Mouse (Mus musculus) ES-E14 (cell line): Measurements from ENCODE around the gene Ms4a8a. TPM values are rescaled to one million over a fixed set of nuclear protein-coding genes. Genes with fewer than 3 reads are reported as not detected.
"Not testable (repeated sequence)": the region's sequence is repeated elsewhere in the genome, so short reads cannot be mapped to it uniquely, and the experiment has no call there.

Experiments used
- DNase-seq: peaks from one replicate; pipeline ENCODE4 v3.0.0-alpha.2; 2013; ENCODE audit warnings: low read depth, low spot score
- H3K27ac ChIP-seq: 2 replicates; pipeline ENCODE4 v1.5.1; 2012; ENCODE audit warnings: low read depth, mild to moderate bottlenecking, low read length, moderate library complexity, mixed read lengths; ENCODE audit not compliant: poor library complexity, insufficient read depth, severe bottlenecking
- H3K36me3 ChIP-seq: 2 replicates; pipeline ENCODE4 v1.6.1; 2012; ENCODE audit warnings: mild to moderate bottlenecking, low read length, moderate library complexity, mixed read lengths; ENCODE audit not compliant: control insufficient read depth, poor library complexity, insufficient read depth, severe bottlenecking
- H3K4me1 ChIP-seq, 2 experiments: fragments of 150-350 bp in 1 of 2; sonication (generic) in 1 of 2; 2 replicates each; pipeline ENCODE4 v1.6.1; 2012; ENCODE audit warnings: low read length in 2 of 2, mild to moderate bottlenecking in 1 of 2, mixed read lengths in 1 of 2; ENCODE audit not compliant: control insufficient read depth in 2 of 2, insufficient read depth in 2 of 2, poor library complexity in 1 of 2
- H3K4me3 ChIP-seq, 2 experiments: fragments of 150-350 bp in 1 of 2; sonication (generic) in 1 of 2; 2 replicates each; pipeline ENCODE4 v1.5.1; 2012; ENCODE audit warnings: low read length in 2 of 2, low read depth in 1 of 2, mild to moderate bottlenecking in 1 of 2, mixed read lengths in 1 of 2; ENCODE audit not compliant: insufficient read depth in 1 of 2, poor library complexity in 1 of 2, severe bottlenecking in 1 of 2
- H3K9ac ChIP-seq: 2 replicates; pipeline ENCODE4 v1.6.1; 2012; ENCODE audit warnings: low read depth, mild to moderate bottlenecking, low read length, mixed read lengths; ENCODE audit not compliant: poor library complexity, insufficient read depth, severe bottlenecking
- H3K9me3 ChIP-seq: fragments of 150-350 bp; sonication (generic); 2 replicates; pipeline ENCODE4 v1.6.1; 2012; ENCODE audit warnings: low read depth, mild to moderate bottlenecking, low read length; ENCODE audit not compliant: control insufficient read depth, insufficient read depth
- CHD2 ChIP-seq: IDR thresholded peaks from 2 replicates; pipeline ENCODE4 v1.6.1; 2014; ENCODE audit warnings: mild to moderate bottlenecking, low read depth, low read length, inconsistent platforms
- HCFC1 ChIP-seq: IDR thresholded peaks from 2 replicates; pipeline ENCODE4 v1.6.1; 2012; ENCODE audit warnings: low read length, inconsistent platforms, borderline replicate concordance; ENCODE audit not compliant: insufficient read depth
- MAFK ChIP-seq: IDR thresholded peaks from 2 replicates; pipeline ENCODE4 v1.6.1; 2014; ENCODE audit warnings: mild to moderate bottlenecking, low read depth, low read length, inconsistent platforms; ENCODE audit not compliant: insufficient read depth
- ZC3H11A ChIP-seq: IDR thresholded peaks from 2 replicates; pipeline ENCODE4 v1.6.1; 2012; ENCODE audit warnings: low read depth, mild to moderate bottlenecking, inconsistent platforms, low read length, borderline replicate concordance
- ZNF384 ChIP-seq: IDR thresholded peaks from 2 replicates; pipeline ENCODE4 v1.6.1; 2012; ENCODE audit warnings: low read depth, low read length, inconsistent platforms
- in situ Hi-C, 2 experiments: fragments of 600-800 bp; cut with MboI; formaldehyde crosslinking; loops; one replicate each; pipeline ENCODE4 v1.15.1; 2025; ENCODE audit warnings: low sequenced_read_pairs in 2 of 2, inconsistent platforms in 1 of 2; ENCODE audit not compliant: unreplicated experiment in 2 of 2
- total RNA-seq: library from RNA; depleted of rRNA; stranded (reverse); fragments of 300-350 nt; gene quantifications from 2 replicates; pipeline ENCODE4 v1.2.3, GENCODE M21; 2012

Ms4a8a gene
- total RNA-seq, 1 experiment: not detected

GRCm38 (mm10) chr19:11060900-11061299, 20.0 kb downstream of the Ms4a8a start:
- in situ Hi-C loops: no loop called here
- Histone ChIP-seq H3K27ac (no peak overlapping the region), H3K4me3 (no peak overlapping the region), H3K36me3 (no peaks in the 10 kb centered on the region), H3K9me3 (no peaks in the 10 kb centered on the region), H3K4me1 (no peaks in the 10 kb centered on the region), H3K9ac (no peak overlapping the region)
- TF ChIP-seq ZNF384 (no peak), HCFC1 (no peak), MAFK (no peak), ZC3H11A (no peak)
- DNase-seq: no peak

DNA sequence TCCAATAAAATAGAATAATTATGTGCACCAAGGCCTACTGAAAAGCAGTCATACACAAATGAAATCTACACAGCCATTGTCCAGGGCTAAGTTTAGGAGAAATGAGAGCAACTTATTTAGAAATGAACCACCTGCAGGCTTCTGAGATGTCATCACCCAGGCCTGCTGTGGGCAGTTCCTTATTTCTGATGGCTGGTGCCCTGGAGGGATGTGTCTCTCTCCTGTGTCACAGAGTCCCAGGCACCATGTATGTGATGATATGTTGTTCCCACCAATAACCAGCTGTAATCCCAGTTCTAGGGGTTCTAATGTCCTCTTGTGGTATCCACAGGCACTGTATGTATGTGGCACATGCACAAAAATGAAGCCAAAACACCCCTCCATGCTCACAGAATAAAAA, 20.9 kb downstream of the Ms4a8a start:
- no peak overlapping the region for H3K4me3 ChIP-seq
- no peak overlapping the region for H3K9ac ChIP-seq
- no peaks in the 10 kb centered on the region for H3K9me3 ChIP-seq
- DNase-seq: no peak
- no peak for TF ChIP-seq CHD2
- TF ChIP-seq ZC3H11A: no peak
- no peak for TF ChIP-seq HCFC1
- TF ChIP-seq MAFK: no peak
- no peak for TF ChIP-seq ZNF384
- no peaks in the 10 kb centered on the region for H3K4me1 ChIP-seq
- no peaks in the 10 kb centered on the region for H3K36me3 ChIP-seq
- no peak overlapping the region for H3K27ac ChIP-seq
- in situ Hi-C loops: no loop called here

DNA sequence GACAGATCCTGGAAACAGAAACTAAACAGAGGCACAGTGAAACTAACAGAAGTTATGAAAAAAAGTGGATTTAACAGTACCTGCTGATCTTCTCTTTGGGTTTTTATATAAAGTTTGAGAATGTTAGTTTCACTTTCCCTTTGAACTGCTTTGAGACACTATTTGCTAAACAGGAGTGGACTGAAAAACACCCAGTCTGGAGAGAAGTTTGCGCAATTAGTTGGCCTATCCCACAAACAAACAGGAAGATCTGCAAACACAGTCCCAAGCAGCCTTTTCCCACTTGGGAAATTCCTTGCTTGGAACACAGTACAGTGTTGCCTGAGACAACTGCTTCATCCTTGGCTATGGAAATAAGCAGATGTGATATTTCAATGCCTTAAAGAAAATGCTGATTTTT, 25.2 kb downstream of the Ms4a8a start:
- H3K4me1 ChIP-seq, DNase-seq, in situ Hi-C loops: not testable (repeated sequence)

GRCm38 (mm10) chr19:11053277-11053676, 27.6 kb downstream of the Ms4a8a start:
- Histone ChIP-seq H3K9ac (no peak overlapping the region), H3K4me3 (no peak overlapping the region), H3K36me3 (no peaks in the 10 kb centered on the region), H3K27ac (no peak overlapping the region), H3K9me3 (no peaks in the 10 kb centered on the region), H3K4me1 (no peaks in the 10 kb centered on the region)
- no peak for DNase-seq
- no peak for TF ChIP-seq ZC3H11A
- no peak for TF ChIP-seq MAFK
- TF ChIP-seq HCFC1: no peak
- TF ChIP-seq CHD2: no peak
- no peak for TF ChIP-seq ZNF384
- in situ Hi-C loops: no loop called here

More for the DNA sequence above, 25.2 kb downstream of the Ms4a8a start:
- not testable (repeated sequence) for H3K4me3 ChIP-seq, H3K9ac ChIP-seq, H3K36me3 ChIP-seq, H3K9me3 ChIP-seq, H3K27ac ChIP-seq

DNA sequence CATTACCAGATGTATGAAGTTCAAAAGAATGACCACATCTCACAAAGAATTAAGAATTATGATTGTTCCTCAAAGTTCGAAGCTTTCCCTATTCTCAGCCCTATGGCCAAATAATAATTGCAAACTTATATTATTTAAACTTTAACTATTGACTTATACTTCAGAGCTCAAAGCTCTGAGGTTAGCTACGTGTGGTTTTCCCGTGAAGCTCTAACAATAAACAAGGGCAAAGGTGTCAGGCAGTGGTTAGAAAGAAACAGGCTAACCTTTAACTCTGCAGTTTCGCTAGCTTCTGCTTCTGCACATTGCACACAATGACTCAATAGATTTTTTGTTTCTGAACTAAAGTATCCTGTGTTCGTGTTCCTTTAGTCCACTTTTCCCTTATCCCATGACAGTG, 28.0 kb downstream of the Ms4a8a start:
- Histone ChIP-seq H3K9ac (no peak overlapping the region), H3K27ac (no peak overlapping the region), H3K4me3 (no peak overlapping the region), H3K4me1 (no peaks in the 10 kb centered on the region), H3K9me3 (no peaks in the 10 kb centered on the region), H3K36me3 (no peaks in the 10 kb centered on the region)
- in situ Hi-C loops: no loop called here
- no peak for TF ChIP-seq ZC3H11A
- no peak for TF ChIP-seq ZNF384
- no peak for TF ChIP-seq CHD2
- TF ChIP-seq MAFK: no peak
- no peak for TF ChIP-seq HCFC1
- DNase-seq: no peak
